Mouse (Mus musculus) left cerebral cortex, postnatal 14 days (tissue): Measurements from ENCODE around the gene Mat1a. TPM values are rescaled to one million over a fixed set of nuclear protein-coding genes. Genes with fewer than 3 reads are reported as not detected.

ENCODE experiments used
- DNase-seq, 2 experiments: peaks; one replicate each; pipeline ENCODE4 v3.0.0; 2021 to 2022; ENCODE audit warnings: low spot score in 2 of 2, mixed read lengths in 1 of 2
- intact Hi-C: fragments of 180-260 bp; cut with DNase I; formaldehyde crosslinking; loops from one replicate; pipeline ENCODE4 v1.15.1; 2025
- long read RNA-seq, 2 experiments: library from polyadenylated mRNA; stranded (forward); transcript quantifications; one replicate each; pipeline ENCODE4 v2.0.0; 2021
- total RNA-seq, 2 experiments: library from RNA; stranded (reverse); gene quantifications; 2 replicates each; pipeline ENCODE4 v1.2.3; 2021

The Mat1a gene
- total RNA-seq, result not detected
- long read RNA-seq, experiment 1, result 0 reads
- long read RNA-seq, experiment 2, result 0 reads

GRCm38 (mm10) chr14:41104853-41105444 is at the start of gene Mat1a:
Gene Mat1a, plus strand, starts transcription at chr14:41105035.
- DNase-seq, result no peak
- intact Hi-C loops, result no loop called here

GRCm38 (mm10) chr14:41065168-41065567 is 39.7 kb upstream of the Mat1a start:
- no peak for DNase-seq
- intact Hi-C loops, result no loop called here

- intact Hi-C loops, result no loop called here
- no peak for DNase-seq
Observed at GRCm38 (mm10) chr14:41066416-41066815, 38.4 kb upstream of the Mat1a start.

DNA sequence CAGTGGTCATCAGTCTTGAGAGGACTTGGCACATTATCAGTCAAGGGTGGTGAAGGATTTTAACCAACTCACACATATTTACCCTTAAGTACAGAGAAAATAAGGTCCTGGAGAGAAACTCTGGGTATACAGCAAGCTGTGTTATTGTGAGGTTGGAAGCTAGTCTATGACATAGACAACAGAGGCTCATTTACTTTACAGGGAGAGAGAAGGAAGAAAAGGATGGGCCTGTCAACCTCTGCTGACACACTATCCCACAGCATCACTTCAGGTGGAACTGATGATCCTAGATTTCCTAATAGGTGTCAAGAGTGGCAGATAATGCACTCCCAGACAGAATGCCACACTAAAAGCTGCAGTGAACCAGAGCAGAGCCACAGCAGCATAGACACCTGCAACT is 35.7 kb upstream of the Mat1a start, which contains the start of gene Dydc2:
Dydc2 (minus strand) TSS at position 101 of the 400 bp plus-strand sequence.
- intact Hi-C loops, result no loop called here
- no peak for DNase-seq

- intact Hi-C loops, result no loop called here
- DNase-seq, result no peak
Observed at GRCm38 (mm10) chr14:41070343-41070742, 34.5 kb upstream of the Mat1a start.

DNA sequence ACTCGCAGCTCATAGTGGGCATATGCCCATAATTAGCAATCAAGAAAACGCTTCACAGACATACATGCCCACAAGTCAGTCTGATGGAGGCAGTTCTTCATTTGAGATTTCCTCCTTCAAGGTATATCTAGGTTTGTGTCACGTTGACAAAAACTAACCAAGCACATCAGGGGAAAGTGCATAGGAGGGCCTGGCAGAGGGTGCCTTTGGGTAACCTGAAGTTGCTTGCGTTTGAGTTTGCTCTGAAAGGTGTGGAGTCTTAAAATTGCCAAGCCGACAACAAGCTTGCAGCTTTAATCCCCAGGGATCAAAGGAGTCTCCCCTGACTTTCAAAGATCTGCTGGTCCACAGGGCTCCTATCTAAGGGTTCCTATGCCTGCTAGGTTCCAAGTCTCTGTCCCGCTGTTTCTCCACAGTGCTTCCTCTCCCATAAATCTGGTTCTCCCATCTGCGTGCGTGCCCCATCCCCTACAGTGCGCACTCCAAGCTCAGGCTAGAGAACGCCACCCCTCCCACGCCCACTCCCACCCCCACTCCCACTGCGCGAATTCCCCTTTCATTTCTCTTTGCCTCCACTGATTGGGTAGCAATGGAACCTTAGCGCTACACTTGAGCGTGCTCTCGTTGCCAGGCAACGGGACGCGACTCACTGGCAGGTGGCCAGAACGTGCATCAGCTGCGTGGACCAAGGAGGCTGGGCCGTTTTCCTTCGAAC is 32.4 kb upstream of the Mat1a start, which contains the start of gene Dydc1:
Dydc1 (plus strand) TSS at position 683 of the 715 bp plus-strand sequence.
- peak; percentile 88 for DNase-seq
- intact Hi-C loops, result no loop called here

DNA sequence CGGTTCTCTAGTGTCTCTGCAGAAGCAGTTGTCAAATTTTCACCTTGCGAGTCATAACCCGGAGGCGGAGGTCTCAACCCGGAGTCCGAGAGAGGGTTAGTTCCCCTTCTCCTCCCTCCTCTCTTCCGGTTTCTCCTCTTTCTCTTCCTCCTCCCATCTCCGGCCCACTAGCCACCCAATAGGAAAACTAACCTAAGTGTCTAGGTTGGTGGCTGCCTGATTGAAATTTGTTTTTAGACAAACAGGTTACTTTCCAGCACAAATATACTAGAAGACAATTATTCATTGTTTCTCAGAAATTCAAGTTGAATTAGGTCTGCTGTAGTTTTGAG is 31.9 kb upstream of the Mat1a start:
- intact Hi-C loops, result no loop called here
- DNase-seq, result no peak

- intact Hi-C loops, result no loop called here
Observed at GRCm38 (mm10) chr14:41082408-41082807, 22.4 kb upstream of the Mat1a start.

GRCm38 (mm10) chr14:41087509-41087908 is 17.3 kb upstream of the Mat1a start:
- DNase-seq, result no peak

More at GRCm38 (mm10) chr14:41082408-41082807, 22.4 kb upstream of the Mat1a start:
- no peak for DNase-seq

GRCm38 (mm10) chr14:41090777-41091176 is 14.1 kb upstream of the Mat1a start:
- intact Hi-C loops, result no loop called here
- no peak for DNase-seq

More at GRCm38 (mm10) chr14:41087509-41087908, 17.3 kb upstream of the Mat1a start:
- intact Hi-C loops, result no loop called here

- intact Hi-C loops, result no loop called here
- DNase-seq, result peak in 1 of 2 experiments; percentile 22
Observed at GRCm38 (mm10) chr14:41094114-41094513, 10.7 kb upstream of the Mat1a start.

GRCm38 (mm10) chr14:41096296-41096860 is 8.5 kb upstream of the Mat1a start:
- no peak for DNase-seq
- intact Hi-C loops, result no loop called here

- intact Hi-C loops, result no loop called here
- peak in 1 of 2 experiments; percentile 19 for DNase-seq
Observed at GRCm38 (mm10) chr14:41098726-41099125, 6.1 kb upstream of the Mat1a start.

DNA sequence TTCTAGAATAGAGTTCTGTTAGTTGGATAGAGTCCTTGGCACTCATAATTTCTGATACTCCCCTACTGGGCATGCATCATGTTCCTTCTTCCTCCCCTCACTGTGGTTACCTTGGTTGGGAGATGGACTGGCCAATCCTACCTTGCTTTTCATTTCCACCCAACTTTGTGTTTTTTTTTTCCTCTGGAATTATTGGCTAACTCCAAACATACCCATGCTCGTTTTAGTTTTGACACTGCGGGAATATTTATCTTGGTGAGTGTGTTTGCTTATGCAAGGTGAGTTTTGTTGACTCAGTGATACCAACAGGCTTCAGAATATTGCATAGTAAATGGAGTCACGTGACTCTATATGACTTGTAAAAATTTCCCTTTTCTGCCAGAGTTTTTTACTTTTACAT is 4.1 kb upstream of the Mat1a start:
- intact Hi-C loops, result no loop called here
- no peak for DNase-seq

DNA sequence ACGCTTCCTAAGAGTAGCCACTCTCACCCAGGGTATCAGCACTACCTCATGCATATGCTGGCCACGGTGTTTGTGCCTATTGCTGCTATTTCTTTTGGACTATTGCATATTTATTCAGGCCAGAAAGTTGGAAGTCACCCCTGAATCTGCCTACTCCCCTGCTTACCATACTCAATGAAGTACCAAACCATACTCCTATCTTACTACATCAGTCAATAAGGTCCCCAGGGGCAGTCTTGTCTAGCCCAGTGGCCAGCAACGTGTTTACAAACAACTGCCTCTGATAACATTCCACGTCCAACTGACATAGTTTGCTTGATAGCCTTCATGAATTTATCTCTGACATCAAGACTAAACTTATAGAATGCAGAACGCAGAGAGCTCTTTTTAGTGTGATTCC is 3.6 kb upstream of the Mat1a start:
- DNase-seq, result no peak
- intact Hi-C loops, result no loop called here

DNA sequence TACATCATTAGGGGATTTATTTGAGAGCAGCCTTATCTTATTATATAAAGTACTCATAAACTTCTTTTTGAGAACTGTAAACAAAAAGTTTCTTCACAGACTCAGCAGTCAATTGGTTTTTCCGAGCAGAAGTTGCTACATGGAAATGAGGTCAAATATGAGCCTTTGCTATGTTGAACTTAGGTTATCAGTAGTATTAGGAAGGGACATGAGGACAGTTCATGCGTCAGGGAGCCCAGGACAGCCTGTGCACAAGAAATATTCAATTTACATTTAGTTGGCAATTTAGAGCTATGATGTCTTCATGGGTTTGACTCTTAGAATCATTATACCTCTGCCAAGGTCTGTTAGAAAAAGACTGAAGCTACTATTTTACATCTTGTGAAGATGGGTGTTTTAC is 2.6 kb upstream of the Mat1a start:
- intact Hi-C loops, result no loop called here
- DNase-seq, result no peak

- intact Hi-C loops, result no loop called here
- DNase-seq, result no peak
Observed at GRCm38 (mm10) chr14:41111031-41111668, 6.3 kb downstream of the Mat1a start.

DNA sequence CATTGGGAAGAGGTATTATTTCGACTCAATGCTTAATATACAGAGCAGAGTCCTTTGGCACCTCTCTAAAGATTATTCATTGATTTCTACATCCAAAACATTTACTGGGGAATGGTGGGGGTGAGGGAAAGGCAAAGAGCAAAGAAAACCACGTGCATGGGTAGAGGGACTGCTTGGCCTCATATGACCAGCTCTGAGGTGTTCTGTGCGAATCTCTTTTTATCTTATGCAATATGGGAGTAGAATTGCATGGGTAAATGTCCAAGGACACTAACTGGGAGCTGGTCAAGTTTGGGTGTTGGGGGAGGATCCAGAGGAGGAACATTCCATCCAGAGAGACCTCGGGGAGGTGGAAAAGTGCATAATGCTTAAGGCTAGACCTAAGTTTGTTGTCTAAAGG is 8.1 kb downstream of the Mat1a start:
- intact Hi-C loops, result no loop called here
- DNase-seq, result no peak

DNA sequence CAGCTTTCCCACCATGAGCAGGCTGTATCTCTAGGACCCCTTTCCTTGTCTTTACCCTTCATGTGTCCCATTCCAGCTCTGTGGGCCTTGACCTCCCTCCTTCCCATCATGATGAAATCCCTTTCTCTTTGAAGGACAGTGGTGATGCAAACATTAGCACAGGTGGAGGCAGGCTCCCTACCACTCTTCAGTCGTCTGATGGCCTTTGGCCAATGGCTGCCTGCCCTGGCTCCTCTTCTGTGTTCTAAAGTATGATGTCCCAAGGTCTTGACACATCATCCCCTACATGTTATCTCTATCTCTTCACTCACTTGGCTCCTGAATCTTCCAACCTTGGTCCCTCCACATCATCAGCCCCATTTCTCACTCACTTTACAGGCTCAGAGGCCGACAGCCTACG is 11.4 kb downstream of the Mat1a start:
- intact Hi-C loops, result no loop called here

GRCm38 (mm10) chr14:41124683-41125082 is 19.8 kb downstream of the Mat1a start:
- no peak for DNase-seq
- intact Hi-C loops, result no loop called here

More for the DNA sequence above, 11.4 kb downstream of the Mat1a start:
- DNase-seq, result no peak
